Mouse (Mus musculus) heart, embryonic 10.5 days (tissue): Measurements from ENCODE around the gene Atp13a2. TPM values are rescaled to one million over a fixed set of nuclear protein-coding genes. Genes with fewer than 3 reads are reported as not detected.

Experiments
- DNase-seq: peaks from one replicate; pipeline ENCODE4 v3.0.0-alpha.2; 2017; ENCODE audit warnings: low spot score
- H3K27ac ChIP-seq: fragments of 300-500 bp; sonication (generic); 2 replicates; pipeline ENCODE4 v1.5.1; 2016; ENCODE audit warnings: mild to moderate bottlenecking
- H3K27me3 ChIP-seq: fragments of 300-500 bp; sonication (generic); 2 replicates; pipeline ENCODE4 v1.6.1; 2016; ENCODE audit warnings: mild to moderate bottlenecking; ENCODE audit not compliant: poor library complexity, insufficient read depth, severe bottlenecking
- H3K36me3 ChIP-seq: fragments of 300-500 bp; sonication (generic); 2 replicates; pipeline ENCODE4 v1.6.1; 2016; ENCODE audit warnings: mild to moderate bottlenecking, moderate library complexity
- H3K4me1 ChIP-seq: fragments of 300-500 bp; sonication (generic); 2 replicates; pipeline ENCODE4 v1.6.1; 2016; ENCODE audit warnings: mild to moderate bottlenecking
- H3K4me3 ChIP-seq: fragments of 300-500 bp; sonication (generic); 2 replicates; pipeline ENCODE4 v1.5.1; 2016; ENCODE audit warnings: mild to moderate bottlenecking, moderate library complexity
- H3K9me3 ChIP-seq: fragments of 300-500 bp; sonication (generic); 2 replicates; pipeline ENCODE4 v1.6.1; 2016; ENCODE audit warnings: mild to moderate bottlenecking, moderate library complexity
- WGBS: fragments of 180-500 bp; shearing (Covaris S2); methylation state at CpG from one replicate; pipeline ENCODE4 v1.1.7; 2016; 5-methylcytosine and 5-hydroxymethylcytosine counted together
- polyA plus RNA-seq: library from polyadenylated mRNA; unstranded; fragments of >200 nt; fragmentation: Nextera tagmentation; extraction: Ambion mirVana; gene quantifications from 2 replicates; pipeline ENCODE4 v1.2.1, GENCODE M21; 2016

Gene Atp13a2
- polyA plus RNA-seq, 1 experiment from 2014 or later, result 34.9 TPM

- no peaks in the 10 kb centered on the region for H3K9me3 ChIP-seq
- DNase-seq, result no peak
- peaks cover 48% of the 10 kb centered on the region for H3K4me1 ChIP-seq
- WGBS, result 30% methylated on average over 7 of the region's 7 CpGs
- H3K27me3 ChIP-seq, result no peaks in the 10 kb centered on the region
- peak overlapping the region; percentile 95 for H3K4me3 ChIP-seq
- H3K27ac ChIP-seq, result peak overlapping the region; percentile 92
- peaks cover 17% of the 10 kb centered on the region for H3K36me3 ChIP-seq
These were observed 803 bp downstream of the Atp13a2 start for GRCm38 (mm10) chr4:140987476-140987875.

GRCm38 (mm10) chr4:140988706-140989290, 2.1 kb downstream of the Atp13a2 start:
- H3K4me1 ChIP-seq, result peaks cover 37% of the 10 kb centered on the region
- no peaks in the 10 kb centered on the region for H3K9me3 ChIP-seq
- H3K4me3 ChIP-seq, result no peak overlapping the region
- H3K27ac ChIP-seq, result 0 out of 2 replicates have a peak overlapping the region, but pooled peaks have one; percentile 4
- 60% methylated on average over 7 of the region's 7 CpGs for WGBS
- no peaks in the 10 kb centered on the region for H3K27me3 ChIP-seq
- DNase-seq, result no peak
- H3K36me3 ChIP-seq, result peaks cover 28% of the 10 kb centered on the region

- Histone ChIP-seq H3K27me3 (no peaks in the 10 kb centered on the region), H3K36me3 (peaks cover 34% of the 10 kb centered on the region), H3K4me3 (no peak overlapping the region), H3K9me3 (no peaks in the 10 kb centered on the region), H3K4me1 (peaks cover 37% of the 10 kb centered on the region), H3K27ac (0 out of 2 replicates have a peak overlapping the region, but pooled peaks have one; percentile 4)
- 90% methylated on average over 14 of the region's 14 CpGs for WGBS
- DNase-seq, result no peak
These were observed 2.8 kb downstream of the Atp13a2 start for GRCm38 (mm10) chr4:140989447-140989846.

GRCm38 (mm10) chr4:140992215-140992614, 5.5 kb downstream of the Atp13a2 start:
- no peak overlapping the region for H3K27ac ChIP-seq
- DNase-seq, result no peak
- H3K36me3 ChIP-seq, result peaks cover 60% of the 10 kb centered on the region
- WGBS, result 79% methylated on average over 20 of the region's 20 CpGs
- peaks cover 24% of the 10 kb centered on the region for H3K4me1 ChIP-seq
- H3K9me3 ChIP-seq, result no peaks in the 10 kb centered on the region
- H3K27me3 ChIP-seq, result no peaks in the 10 kb centered on the region
- no peak overlapping the region for H3K4me3 ChIP-seq

- Histone ChIP-seq H3K4me3 (no peak overlapping the region), H3K27ac (no peak overlapping the region), H3K9me3 (no peaks in the 10 kb centered on the region), H3K27me3 (no peaks in the 10 kb centered on the region), H3K4me1 (peaks cover 13% of the 10 kb centered on the region), H3K36me3 (peaks cover 74% of the 10 kb centered on the region)
- whole genome bisulfite sequencing, result 86% methylated on average over 8 of the region's 8 CpGs
- DNase-seq, result no peak
These were observed 7.2 kb downstream of the Atp13a2 start for GRCm38 (mm10) chr4:140993846-140994245.

- no peak for DNase-seq
- WGBS, result 88% methylated on average over 8 of the region's 8 CpGs
- H3K27ac ChIP-seq, result no peak overlapping the region
- H3K36me3 ChIP-seq, result peaks cover 90% of the 10 kb centered on the region
- H3K4me1 ChIP-seq, result peaks cover 6% of the 10 kb centered on the region; the same call in 1 of the 2 replicates
- no peaks in the 10 kb centered on the region for H3K27me3 ChIP-seq
- H3K9me3 ChIP-seq, result no peaks in the 10 kb centered on the region
- no peak overlapping the region for H3K4me3 ChIP-seq
These were observed 9.1 kb downstream of the Atp13a2 start for GRCm38 (mm10) chr4:140995811-140996210.

- peaks cover 5% of the 10 kb centered on the region; the same call in 1 of the 2 replicates for H3K4me1 ChIP-seq
- no peak overlapping the region for H3K4me3 ChIP-seq
- H3K9me3 ChIP-seq, result no peaks in the 10 kb centered on the region
- H3K36me3 ChIP-seq, result peaks cover 95% of the 10 kb centered on the region
- H3K27me3 ChIP-seq, result no peaks in the 10 kb centered on the region
- no peak for DNase-seq
- 87% methylated on average over 9 of the region's 9 CpGs for WGBS
- H3K27ac ChIP-seq, result no peak overlapping the region
These were observed 10.1 kb downstream of the Atp13a2 start for GRCm38 (mm10) chr4:140996812-140997211.

GRCm38 (mm10) chr4:141005983-141006382, 19.3 kb downstream of the Atp13a2 start:
- WGBS, result 74% methylated on average over 13 of the region's 13 CpGs
- peaks cover 77% of the 10 kb centered on the region for H3K36me3 ChIP-seq
- H3K27ac ChIP-seq, result no peak overlapping the region
- H3K9me3 ChIP-seq, result no peaks in the 10 kb centered on the region
- H3K27me3 ChIP-seq, result no peaks in the 10 kb centered on the region
- no peak for DNase-seq
- H3K4me1 ChIP-seq, result peaks cover 18% of the 10 kb centered on the region
- no peak overlapping the region for H3K4me3 ChIP-seq

GRCm38 (mm10) chr4:141008028-141008427, 21.4 kb downstream of the Atp13a2 start:
- peaks cover 60% of the 10 kb centered on the region for H3K36me3 ChIP-seq
- H3K27me3 ChIP-seq, result no peaks in the 10 kb centered on the region
- H3K9me3 ChIP-seq, result no peaks in the 10 kb centered on the region
- peaks cover 37% of the 10 kb centered on the region for H3K4me1 ChIP-seq
- WGBS, result 86% methylated on average over 8 of the region's 8 CpGs
- DNase-seq, result no peak
- H3K27ac ChIP-seq, result no peak overlapping the region
- H3K4me3 ChIP-seq, result no peak overlapping the region

GRCm38 (mm10) chr4:141010118-141010517, 23.4 kb downstream of the Atp13a2 start, which contains the start of gene Mfap2:
Mfap2 (plus strand) TSS chr4:141010418.
- H3K27me3 ChIP-seq, result no peaks in the 10 kb centered on the region
- peaks cover 43% of the 10 kb centered on the region for H3K4me1 ChIP-seq
- H3K27ac ChIP-seq, result peak within 1 kb of the TSS; percentile 90
- DNase-seq, result no peak
- peak within 1 kb of the TSS; percentile 76 for H3K4me3 ChIP-seq
- no peaks in the 10 kb centered on the region for H3K9me3 ChIP-seq
- WGBS, result 18% methylated on average over 7 of the region's 7 CpGs
- peaks cover 60% of the 10 kb centered on the region for H3K36me3 ChIP-seq

GRCm38 (mm10) chr4:141010526-141010925, 23.9 kb downstream of the Atp13a2 start:
- no peaks in the 10 kb centered on the region for H3K27me3 ChIP-seq
- DNase-seq, result no peak
- WGBS, result under 1% methylated on average over 26 of the region's 26 CpGs
- H3K27ac ChIP-seq, result peak overlapping the region; percentile 90
- no peaks in the 10 kb centered on the region for H3K9me3 ChIP-seq
- peaks cover 43% of the 10 kb centered on the region for H3K4me1 ChIP-seq
- H3K4me3 ChIP-seq, result peak overlapping the region; percentile 76
- peaks cover 60% of the 10 kb centered on the region for H3K36me3 ChIP-seq

- H3K27ac ChIP-seq, result peak overlapping the region; percentile 90
- H3K36me3 ChIP-seq, result peaks cover 60% of the 10 kb centered on the region
- DNase-seq, result no peak
- WGBS, result 2% methylated on average over 17 of the region's 17 CpGs
- H3K9me3 ChIP-seq, result no peaks in the 10 kb centered on the region
- no peaks in the 10 kb centered on the region for H3K27me3 ChIP-seq
- H3K4me1 ChIP-seq, result peaks cover 43% of the 10 kb centered on the region
- H3K4me3 ChIP-seq, result peak overlapping the region; percentile 76
These were observed 24.3 kb downstream of the Atp13a2 start for GRCm38 (mm10) chr4:141010941-141011429.

GRCm38 (mm10) chr4:141011556-141012328, 25.1 kb downstream of the Atp13a2 start:
- no peak for DNase-seq
- Histone ChIP-seq H3K4me1 (peaks cover 43% of the 10 kb centered on the region), H3K36me3 (peaks cover 58% of the 10 kb centered on the region), H3K27me3 (no peaks in the 10 kb centered on the region), H3K27ac (peak overlapping the region; percentile 90), H3K9me3 (no peaks in the 10 kb centered on the region), H3K4me3 (peak overlapping the region; percentile 76)
- WGBS, result 59% methylated on average over 14 of the region's 14 CpGs
